ENCODE assay signal across 8 mouse cellular contexts in the genomic region with DNA sequence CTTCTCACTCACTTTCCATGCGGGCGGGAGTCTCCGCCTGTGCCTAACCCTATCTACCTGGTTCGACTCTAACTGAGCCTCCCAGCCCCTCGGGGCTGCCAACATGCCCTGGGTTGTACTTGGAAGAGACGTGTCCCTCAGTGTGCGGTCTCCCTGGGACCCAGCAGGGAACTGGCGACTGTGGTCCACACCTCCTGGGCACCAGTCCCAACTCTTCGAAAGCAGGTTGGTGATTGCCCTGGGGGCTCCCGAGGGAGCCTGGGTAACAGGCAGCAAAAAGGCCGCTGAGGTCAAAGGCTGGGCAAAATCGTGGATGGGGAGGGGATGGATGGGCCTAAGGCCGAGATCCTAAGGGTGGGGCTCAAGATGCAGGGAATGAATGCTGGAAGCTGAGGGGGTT. TPM values are rescaled to one million over a fixed set of nuclear protein-coding genes. Genes with fewer than 3 reads are reported as not detected.
DNase-seq lines count a peak whose midpoint lies in the region; ATAC-seq lines count a peak whose summit lies in the region.

No protein-coding gene starts in this region.

- 67% methylated on average over 13 of the region's 13 CpGs for WGBS in kidney, embryonic 15.5 days
- 65% methylated on average over 13 of the region's 13 CpGs for WGBS in hindbrain, embryonic 11.5 days
- 77% methylated on average over 13 of the region's 13 CpGs for WGBS in midbrain, embryonic 11.5 days

- peak overlapping the region; percentile 75 for H3K9ac ChIP-seq in kidney, embryonic 15.5 days
- peak overlapping the region; percentile 89 for H3K9ac ChIP-seq in hindbrain, embryonic 11.5 days (ENCODE audit: low read depth, low read length)
- H3K9ac ChIP-seq in midbrain, embryonic 11.5 days (ENCODE audit: low read length) = peak overlapping the region; percentile 89

- H3K27ac ChIP-seq in kidney, embryonic 15.5 days = 0 out of 2 replicates have a peak overlapping the region, but pooled peaks have one; percentile 91
- H3K27ac ChIP-seq in hindbrain, embryonic 11.5 days (ENCODE audit: low read depth, low read length) = no peak overlapping the region
- H3K27ac ChIP-seq in midbrain, embryonic 11.5 days (ENCODE audit: low read depth, low read length) = no peak overlapping the region

- no peaks in the 10 kb centered on the region; the same call in 1 of the 2 replicates for H3K36me3 ChIP-seq in kidney, embryonic 15.5 days
- no peaks in the 10 kb centered on the region for H3K36me3 ChIP-seq in hindbrain, embryonic 11.5 days (ENCODE audit: control insufficient read depth, insufficient read depth, low read length)
- no peaks in the 10 kb centered on the region; the same call in 1 of the 2 replicates for H3K36me3 ChIP-seq in midbrain, embryonic 11.5 days (ENCODE audit: control insufficient read depth, insufficient read depth, low read length)

- H3K27me3 ChIP-seq in kidney, embryonic 15.5 days = no peaks in the 10 kb centered on the region
- H3K27me3 ChIP-seq in hindbrain, embryonic 11.5 days (ENCODE audit: control insufficient read depth, insufficient read depth, low read length) = no peaks in the 10 kb centered on the region
- H3K27me3 ChIP-seq in midbrain, embryonic 11.5 days (ENCODE audit: control insufficient read depth, insufficient read depth, low read length) = no peaks in the 10 kb centered on the region

- peak overlapping the region; percentile 79 for H3K4me2 ChIP-seq in kidney, embryonic 15.5 days
- peak overlapping the region; percentile 78 for H3K4me2 ChIP-seq in hindbrain, embryonic 11.5 days (replicated peaks; ENCODE audit: low read depth, low read length)
- peak overlapping the region; percentile 85 for H3K4me2 ChIP-seq in midbrain, embryonic 11.5 days

- no peak for DNase-seq in kidney, adult 11 months
- DNase-seq in cerebellum, adult 8-10 months = peak; percentile 34
- no peak for DNase-seq in hindbrain, embryonic 11.5 days (ENCODE audit: low spot score)
- no peak for DNase-seq in midbrain, embryonic 11.5 days (ENCODE audit: low spot score, missing footprints)
- no peak for DNase-seq in embryo, embryonic 9.5 days (ENCODE audit: extremely low spot score)
- no peak for DNase-seq in urinary bladder, postnatal 36 days (ENCODE audit: low spot score in 2 of 2)
- DNase-seq in urinary bladder, postnatal 4 days (ENCODE audit: low spot score in 2 of 2) = no peak

- H3K4me1 ChIP-seq in kidney, embryonic 15.5 days = peaks cover 22% of the 10 kb centered on the region
- H3K4me1 ChIP-seq in hindbrain, embryonic 11.5 days (replicated peaks; ENCODE audit: control insufficient read depth, insufficient read depth, low read length) = peaks cover 8% of the 10 kb centered on the region
- H3K4me1 ChIP-seq in midbrain, embryonic 11.5 days (ENCODE audit: control insufficient read depth, insufficient read depth, low read length) = peaks cover 13% of the 10 kb centered on the region

- no peaks in the 10 kb centered on the region for H3K9me3 ChIP-seq in kidney, embryonic 15.5 days (replicated peaks)
- H3K9me3 ChIP-seq in hindbrain, embryonic 11.5 days (ENCODE audit: control insufficient read depth, low read length) = no peaks in the 10 kb centered on the region
- H3K9me3 ChIP-seq in midbrain, embryonic 11.5 days (ENCODE audit: control insufficient read depth, low read length) = no peaks in the 10 kb centered on the region

- H3K4me3 ChIP-seq in kidney, embryonic 15.5 days (replicated peaks) = peak overlapping the region; percentile 85
- peak overlapping the region; percentile 71 for H3K4me3 ChIP-seq in hindbrain, embryonic 11.5 days (ENCODE audit: low read depth, low read length)
- peak overlapping the region; percentile 92 for H3K4me3 ChIP-seq in midbrain, embryonic 11.5 days (ENCODE audit: low read depth, low read length)

- no peak for ATAC-seq in kidney, embryonic 15.5 days (replicated peaks; ENCODE audit: low FRiP score)
- ATAC-seq in hindbrain, embryonic 11.5 days (ENCODE audit: low FRiP score) = no peak
- no peak for ATAC-seq in midbrain, embryonic 11.5 days (ENCODE audit: low FRiP score)

RNA-seq across cellular contexts. Expression of a gene that starts 1.0 kb away (rescaled TPM):
- polyA plus RNA-seq in kidney, embryonic 15.5 days (2015; fragmentation: Nextera tagmentation; extraction: Ambion mirVana) = 38.9 and 43.8 TPM in 2 replicates
- 26.2 and 27.6 TPM in 2 replicates for polyA plus RNA-seq in hindbrain, embryonic 11.5 days (2014; fragmentation: Nextera tagmentation; extraction: Ambion mirVana)
- polyA plus RNA-seq in midbrain, embryonic 11.5 days (2014; fragmentation: Nextera tagmentation; extraction: Ambion mirVana) = 29.5 and 33.8 TPM in 2 replicates

RNA-seq across cellular contexts. Expression of a gene that starts 34.0 kb away (rescaled TPM):
- 90.7 and 96.4 TPM in 2 replicates for polyA plus RNA-seq in kidney, embryonic 15.5 days (2015; fragmentation: Nextera tagmentation; extraction: Ambion mirVana)
- polyA plus RNA-seq in hindbrain, embryonic 11.5 days (2014; fragmentation: Nextera tagmentation; extraction: Ambion mirVana) = 62.1 and 62.9 TPM in 2 replicates
- 52.3 and 57.7 TPM in 2 replicates for polyA plus RNA-seq in midbrain, embryonic 11.5 days (2014; fragmentation: Nextera tagmentation; extraction: Ambion mirVana)

RNA-seq across cellular contexts. Expression of a gene that starts 38.9 kb away (rescaled TPM):
- 13.1 TPM in 2 replicates for polyA plus RNA-seq in kidney, embryonic 15.5 days (2015; fragmentation: Nextera tagmentation; extraction: Ambion mirVana)
- 12.8 and 14.4 TPM in 2 replicates for polyA plus RNA-seq in hindbrain, embryonic 11.5 days (2014; fragmentation: Nextera tagmentation; extraction: Ambion mirVana)
- 12.6 and 12.7 TPM in 2 replicates for polyA plus RNA-seq in midbrain, embryonic 11.5 days (2014; fragmentation: Nextera tagmentation; extraction: Ambion mirVana)

RNA-seq across cellular contexts. Expression of a gene that starts 55.4 kb away (rescaled TPM):
- 11.6 and 11.9 TPM in 2 replicates for polyA plus RNA-seq in kidney, embryonic 15.5 days (2015; fragmentation: Nextera tagmentation; extraction: Ambion mirVana)
- polyA plus RNA-seq in hindbrain, embryonic 11.5 days (2014; fragmentation: Nextera tagmentation; extraction: Ambion mirVana) = 8.5 and 9.9 TPM in 2 replicates
- polyA plus RNA-seq in midbrain, embryonic 11.5 days (2014; fragmentation: Nextera tagmentation; extraction: Ambion mirVana) = 5.8 and 7.7 TPM in 2 replicates

RNA-seq across cellular contexts. Expression of a gene that starts 58.9 kb away (rescaled TPM):
- 6.0 and 6.2 TPM in 2 replicates for polyA plus RNA-seq in kidney, embryonic 15.5 days (2015; fragmentation: Nextera tagmentation; extraction: Ambion mirVana)
- polyA plus RNA-seq in hindbrain, embryonic 11.5 days (2014; fragmentation: Nextera tagmentation; extraction: Ambion mirVana) = 2.1 and 2.7 TPM in 2 replicates
- 1.7 and 2.6 TPM in 2 replicates for polyA plus RNA-seq in midbrain, embryonic 11.5 days (2014; fragmentation: Nextera tagmentation; extraction: Ambion mirVana)
